Mouse (Mus musculus) naive thymus-derived CD4-positive, alpha-beta T cell, adult 2 months (primary cell): ENCODE measurements around the gene Rpp38.

Experiments used
- DNase-seq: peaks from one replicate; pipeline ENCODE4 v3.0.0-alpha.2; 2011; ENCODE audit warnings: low read depth

The Rpp38 gene

DNA sequence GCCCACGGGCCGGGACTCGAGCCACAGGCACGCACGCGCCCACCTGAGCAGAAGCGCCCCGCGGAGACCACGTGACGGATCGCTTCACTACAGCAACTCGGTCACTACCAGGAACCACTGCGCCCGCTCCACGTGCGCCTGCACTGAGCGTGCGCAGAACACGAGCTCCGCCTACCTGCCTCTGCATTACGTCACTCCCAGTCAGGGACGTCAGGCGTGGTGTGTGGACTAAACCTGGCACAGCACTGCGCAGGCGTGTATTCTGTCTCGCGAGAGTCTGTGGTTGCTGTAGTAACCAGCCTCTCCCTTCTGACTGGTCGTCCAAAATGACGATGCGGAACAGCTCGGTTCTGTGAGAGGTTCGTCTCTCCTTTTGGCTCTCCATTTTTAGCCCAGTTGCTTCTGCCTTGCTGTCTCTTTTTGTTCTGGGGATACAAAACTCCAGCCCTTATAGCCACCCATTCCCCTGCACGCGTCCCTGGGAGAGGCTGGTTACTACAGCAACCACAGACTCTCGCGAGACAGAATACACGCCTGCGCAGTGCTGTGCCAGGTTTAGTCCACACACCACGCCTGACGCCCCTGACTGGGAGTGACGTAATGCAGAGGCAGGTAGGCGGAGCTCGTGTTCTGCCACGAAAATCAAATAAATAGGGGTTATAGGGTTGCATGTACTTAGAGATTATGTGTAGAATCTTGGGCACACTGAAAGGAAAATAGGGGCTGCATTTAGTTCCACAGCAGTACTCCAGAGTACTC lies at the start of gene Rpp38:
Gene Rpp38, minus strand, starts transcription at position 160 of the 759 bp plus-strand sequence.
- peak; percentile 98 for DNase-seq

DNA sequence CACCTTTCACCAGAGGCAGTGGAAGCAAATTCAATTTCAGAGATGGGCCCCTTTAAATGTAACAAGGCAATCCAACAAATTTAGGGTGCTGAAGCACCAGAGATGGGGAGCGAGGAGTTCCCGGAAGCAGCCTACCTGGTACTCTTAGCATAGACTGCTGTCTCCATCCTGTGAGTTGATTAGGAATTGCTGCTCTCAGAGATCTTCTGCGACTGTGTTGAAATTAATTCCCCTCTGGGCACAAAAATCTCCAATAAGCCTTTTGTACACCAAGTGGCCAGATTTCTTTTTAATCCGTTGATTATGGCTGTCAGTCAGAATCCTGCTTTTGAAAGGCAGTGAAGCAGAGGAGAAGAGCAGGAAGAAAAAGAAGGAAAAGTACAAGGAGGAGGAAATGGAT lies 32.7 kb upstream of the Rpp38 start:
- no peak for DNase-seq

DNA sequence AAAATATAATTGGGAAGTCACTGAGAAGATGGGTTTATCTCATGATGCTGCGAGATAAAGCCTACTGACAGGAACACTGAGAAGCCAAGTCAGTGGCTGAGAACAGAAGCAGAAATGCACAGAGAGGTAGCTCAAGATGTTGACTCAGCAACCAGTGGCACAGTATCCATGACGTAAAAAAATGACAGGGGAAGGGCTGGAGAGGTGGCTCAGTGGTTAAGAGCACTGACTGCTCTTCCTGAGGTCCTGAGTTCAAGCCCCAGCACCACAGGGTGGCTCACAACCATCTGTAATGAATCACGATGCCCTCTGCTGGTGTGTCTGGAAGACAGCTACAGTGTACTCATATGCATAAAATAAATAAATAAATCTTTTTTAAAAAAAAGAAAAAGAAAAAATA lies 28.6 kb upstream of the Rpp38 start:
- DNase-seq: no peak

DNA sequence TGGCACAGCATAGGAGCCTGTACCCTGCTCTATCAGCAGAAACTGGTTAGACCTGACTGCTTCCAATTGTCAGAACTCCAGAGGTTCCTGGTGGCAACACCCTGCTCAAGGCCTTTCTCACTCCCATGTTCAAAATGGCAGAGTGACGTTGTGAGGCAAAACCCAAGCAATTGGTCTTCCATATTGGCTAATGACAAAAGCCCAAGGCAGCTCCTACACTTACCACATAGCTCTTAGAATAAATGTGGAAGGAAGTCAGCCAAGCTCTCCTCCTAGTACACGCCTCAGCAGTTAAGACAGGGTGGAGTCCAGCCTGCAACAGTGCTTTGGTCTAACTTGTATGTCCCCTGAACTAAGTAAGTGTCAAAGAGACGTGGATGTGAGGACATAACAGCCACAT lies 25.4 kb upstream of the Rpp38 start:
- no peak for DNase-seq

DNA sequence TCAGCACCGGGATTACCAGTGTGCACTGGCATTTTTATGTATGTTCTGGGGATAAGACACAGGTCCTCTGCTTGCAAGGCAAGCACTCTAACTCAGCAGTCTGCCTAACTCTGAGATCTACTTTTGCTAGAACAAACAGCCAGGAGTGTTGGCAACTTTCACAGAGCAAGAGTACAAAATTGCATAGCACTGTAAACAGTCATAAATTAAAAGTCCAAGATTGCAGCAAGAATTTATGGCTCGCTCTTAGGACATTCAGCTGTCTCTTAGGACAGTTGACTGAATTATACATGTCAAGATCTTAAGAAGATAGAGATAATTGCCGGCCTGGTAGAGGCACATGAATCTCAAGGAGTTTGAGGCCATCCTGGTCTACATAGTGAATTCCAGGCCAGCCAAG lies 23.9 kb upstream of the Rpp38 start:
- no peak for DNase-seq

DNA sequence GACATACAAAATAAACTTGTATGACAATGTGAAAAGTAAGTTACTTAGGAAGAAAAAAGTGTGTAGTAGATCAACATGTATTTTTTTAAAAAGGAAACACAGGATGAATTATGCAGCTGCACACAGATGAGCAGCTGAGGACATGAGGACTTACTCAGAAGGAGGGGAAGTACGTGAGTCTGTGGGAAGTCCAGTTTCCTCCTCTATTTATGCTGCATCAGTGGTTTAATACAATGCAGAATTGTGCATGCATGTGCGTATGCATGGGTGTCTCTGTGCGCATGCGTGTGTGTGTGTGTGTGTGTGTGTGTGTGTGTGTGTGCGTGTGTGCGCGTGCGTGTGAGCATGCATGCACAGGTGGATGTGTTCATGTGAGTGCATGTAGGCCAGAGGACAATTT lies 23.4 kb upstream of the Rpp38 start:
- no peak for DNase-seq

DNA sequence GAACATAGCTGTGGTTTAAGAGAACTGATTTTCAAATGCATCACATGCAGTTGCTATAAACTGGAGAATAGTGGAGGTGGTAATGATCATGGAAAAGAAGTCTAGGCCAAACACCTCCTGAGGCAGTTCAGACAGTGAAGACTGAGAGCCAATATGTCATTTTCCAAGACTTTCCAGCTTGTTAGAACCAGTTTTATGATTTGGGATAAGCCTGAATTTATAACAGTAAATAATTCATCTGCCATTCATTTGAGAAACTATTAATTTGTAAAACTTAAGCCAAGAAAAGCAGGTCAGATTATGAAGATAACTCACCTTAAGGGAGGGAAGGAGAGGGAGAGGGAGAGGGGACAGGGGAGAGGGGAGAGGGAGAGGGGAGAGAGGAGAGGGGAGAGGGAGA lies 20.7 kb upstream of the Rpp38 start:
- DNase-seq: no peak

DNA sequence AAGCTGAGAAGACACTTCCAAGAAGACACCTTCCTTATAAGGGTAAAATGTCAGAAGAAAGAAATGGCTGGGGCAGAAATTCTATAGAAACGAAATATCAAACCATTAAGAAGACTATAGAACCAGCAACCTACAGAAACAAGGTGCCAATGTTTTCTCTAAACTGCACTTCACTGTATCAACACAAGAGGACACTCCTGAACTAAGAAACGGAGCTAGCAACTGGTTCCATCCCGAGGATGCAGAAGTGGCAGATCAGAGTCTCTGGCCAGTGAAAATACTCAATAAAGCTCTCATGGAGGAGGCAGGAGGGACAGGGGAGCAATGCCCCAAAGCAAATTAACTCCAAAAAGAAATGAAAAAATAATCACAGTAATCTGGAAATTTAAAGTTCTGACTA lies 16.5 kb upstream of the Rpp38 start:
- peak; percentile 42 for DNase-seq

DNA sequence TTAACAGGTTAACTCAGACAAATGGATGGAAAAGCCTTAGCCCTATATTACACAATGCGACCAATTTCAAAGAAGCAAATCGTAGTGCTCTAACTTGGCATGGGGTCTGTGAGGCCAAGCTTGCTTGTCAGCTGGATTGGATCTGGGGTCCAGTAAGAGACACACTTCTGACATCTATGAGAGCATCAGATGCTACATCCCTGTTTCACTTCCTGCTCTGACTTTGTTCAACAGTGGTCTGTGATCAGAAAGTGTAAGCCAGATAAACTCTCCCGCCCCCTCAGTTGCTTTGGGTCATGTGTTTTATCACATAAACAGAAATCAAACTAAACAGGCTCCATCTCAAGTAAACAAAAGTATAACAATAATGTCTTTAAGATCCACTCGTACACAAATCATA lies 16.0 kb upstream of the Rpp38 start:
- DNase-seq: no peak

DNA sequence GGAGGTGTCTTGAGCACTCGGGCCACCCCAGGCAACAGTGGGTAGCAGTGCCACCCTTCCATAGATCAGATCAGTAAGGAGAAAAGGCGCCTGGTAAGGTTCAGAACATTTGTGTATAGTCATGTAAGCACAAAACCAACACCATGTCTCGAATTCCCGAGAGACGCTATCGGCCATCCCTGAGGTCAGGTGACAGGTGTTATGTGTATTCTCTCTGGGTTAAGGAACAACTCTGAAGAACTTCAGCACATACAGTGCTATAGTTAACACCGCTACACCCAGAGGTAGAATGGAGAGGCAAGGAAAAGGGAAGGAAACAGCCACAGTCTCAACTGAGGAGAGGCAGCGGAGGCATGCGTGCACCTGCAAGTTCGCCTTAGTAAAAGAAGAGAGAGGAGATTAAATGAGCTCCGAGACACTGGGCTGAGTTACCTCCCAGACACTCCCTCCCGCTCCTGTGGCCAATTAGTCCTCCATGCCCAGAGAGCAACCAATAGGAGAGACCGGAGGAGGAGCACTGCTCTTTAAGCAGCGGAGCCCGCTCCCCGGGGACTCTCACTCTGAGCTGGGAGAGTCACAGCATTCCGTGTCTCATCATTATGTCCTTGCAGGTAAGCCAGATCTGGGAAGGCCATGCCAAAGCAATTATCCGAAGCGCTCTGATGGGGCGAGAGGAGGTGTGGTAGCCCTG lies 3.3 kb upstream of the Rpp38 start, which contains the start of gene Acbd7:
Gene Acbd7, plus strand, starts transcription at position 558 of the 691 bp plus-strand sequence.
- DNase-seq: peak; percentile 72

DNA sequence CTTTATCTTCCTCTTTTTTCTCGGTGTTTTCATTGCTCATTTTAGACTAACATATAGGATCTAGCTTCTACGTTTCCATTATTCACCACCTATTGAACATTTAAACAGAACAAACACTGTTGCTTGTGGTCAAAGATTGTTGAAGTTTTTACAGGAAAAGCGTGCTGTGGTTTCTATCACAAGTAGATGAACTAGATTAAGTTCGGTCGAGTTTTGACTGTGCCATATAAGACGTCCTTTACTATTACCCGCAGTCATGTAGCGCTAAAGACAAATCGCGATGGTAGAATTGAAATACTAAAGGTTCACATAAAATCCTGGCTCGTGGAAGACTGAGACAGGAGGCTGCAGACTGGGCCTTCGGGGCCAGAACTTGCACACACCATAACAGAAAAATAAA lies 1.3 kb upstream of the Rpp38 start:
- peak; percentile 40 for DNase-seq

DNA sequence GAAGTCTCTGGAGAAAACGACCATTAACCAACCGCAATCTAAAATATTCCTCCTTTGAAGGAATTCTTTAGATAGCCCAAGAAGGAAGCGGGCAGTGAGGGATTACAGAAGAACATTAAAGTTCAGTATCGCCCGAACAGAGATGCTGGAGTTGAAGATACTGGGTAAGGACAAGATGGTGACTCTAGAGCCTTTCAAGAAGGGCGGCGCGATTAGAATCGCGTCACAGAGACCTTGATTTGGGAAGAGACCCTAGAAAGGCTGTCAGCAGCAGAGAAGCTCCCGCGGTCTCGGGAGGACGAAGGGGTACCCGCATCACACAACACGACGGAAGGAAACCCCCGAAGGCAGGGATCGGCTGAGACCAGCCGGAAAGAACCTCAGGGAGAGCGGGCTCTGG lies 387 bp downstream of the Rpp38 start:
- no peak for DNase-seq

DNA sequence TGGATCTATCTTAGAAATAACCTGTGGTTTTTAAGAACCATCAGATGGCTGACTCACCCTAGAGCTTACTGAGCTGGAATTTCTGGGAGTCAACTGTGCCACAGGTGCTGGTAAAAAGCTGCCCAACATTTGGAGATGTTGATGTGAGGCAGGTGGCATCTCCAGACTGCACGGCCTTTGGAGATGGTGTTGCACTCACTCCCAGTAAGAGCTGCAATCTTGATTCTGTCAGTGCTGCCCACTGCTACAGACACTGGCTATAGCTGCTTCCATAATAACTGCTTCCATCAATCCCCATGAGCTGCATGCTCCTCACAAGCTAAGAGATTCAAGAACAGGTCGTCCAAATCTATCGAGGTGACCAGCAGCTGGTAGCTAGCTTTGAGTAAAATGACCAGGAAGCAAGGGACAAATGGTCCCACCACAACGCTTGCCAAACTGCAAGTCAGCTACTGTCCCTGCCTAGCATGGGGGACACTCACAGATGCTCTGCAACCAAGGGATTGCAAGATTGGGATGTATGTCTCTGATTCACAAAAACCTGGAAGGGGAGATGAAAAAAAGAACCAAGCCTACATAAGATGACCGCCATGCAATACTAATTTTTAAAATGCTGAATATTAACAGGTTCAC lies 1.3 kb downstream of the Rpp38 start:
- peak; percentile 9 for DNase-seq

DNA sequence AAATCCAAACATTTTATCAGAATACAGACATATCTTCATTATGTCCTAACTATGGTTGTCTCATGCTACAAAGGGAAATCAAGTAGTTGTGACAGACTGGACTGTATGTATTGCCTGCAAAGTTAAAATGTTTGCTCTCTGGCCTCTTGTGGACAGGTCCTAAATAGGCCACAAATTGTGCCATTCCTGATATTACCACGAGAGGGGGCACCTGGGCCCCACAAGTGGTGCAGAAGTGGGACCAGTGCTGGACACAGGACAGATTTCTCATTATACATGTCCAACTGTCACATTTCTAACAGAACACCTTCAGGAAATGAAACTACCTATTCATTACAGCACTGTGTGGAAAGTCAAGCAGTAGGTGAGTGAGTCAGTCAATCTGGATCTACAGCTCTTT lies 5.1 kb downstream of the Rpp38 start:
- peak; percentile 29 for DNase-seq

DNA sequence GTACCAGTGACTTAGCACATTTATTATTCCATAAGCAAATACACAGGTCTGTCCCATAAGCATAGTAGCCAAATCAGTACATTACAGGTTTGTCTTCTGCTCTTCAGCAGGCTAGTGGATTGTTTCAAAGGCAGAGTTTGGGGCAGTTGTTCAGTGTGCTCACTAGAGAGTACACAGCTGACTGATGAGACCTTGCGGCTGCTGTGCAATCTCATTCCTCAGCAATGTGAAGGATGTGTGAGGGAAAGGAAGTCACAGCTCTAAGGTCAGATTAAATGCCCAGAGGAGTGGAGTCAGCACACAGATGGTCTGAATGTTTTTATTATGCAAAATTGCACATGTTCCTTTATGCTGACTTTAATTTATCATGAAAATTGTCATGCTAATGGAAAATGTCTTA lies 5.9 kb downstream of the Rpp38 start:
- no peak for DNase-seq

DNA sequence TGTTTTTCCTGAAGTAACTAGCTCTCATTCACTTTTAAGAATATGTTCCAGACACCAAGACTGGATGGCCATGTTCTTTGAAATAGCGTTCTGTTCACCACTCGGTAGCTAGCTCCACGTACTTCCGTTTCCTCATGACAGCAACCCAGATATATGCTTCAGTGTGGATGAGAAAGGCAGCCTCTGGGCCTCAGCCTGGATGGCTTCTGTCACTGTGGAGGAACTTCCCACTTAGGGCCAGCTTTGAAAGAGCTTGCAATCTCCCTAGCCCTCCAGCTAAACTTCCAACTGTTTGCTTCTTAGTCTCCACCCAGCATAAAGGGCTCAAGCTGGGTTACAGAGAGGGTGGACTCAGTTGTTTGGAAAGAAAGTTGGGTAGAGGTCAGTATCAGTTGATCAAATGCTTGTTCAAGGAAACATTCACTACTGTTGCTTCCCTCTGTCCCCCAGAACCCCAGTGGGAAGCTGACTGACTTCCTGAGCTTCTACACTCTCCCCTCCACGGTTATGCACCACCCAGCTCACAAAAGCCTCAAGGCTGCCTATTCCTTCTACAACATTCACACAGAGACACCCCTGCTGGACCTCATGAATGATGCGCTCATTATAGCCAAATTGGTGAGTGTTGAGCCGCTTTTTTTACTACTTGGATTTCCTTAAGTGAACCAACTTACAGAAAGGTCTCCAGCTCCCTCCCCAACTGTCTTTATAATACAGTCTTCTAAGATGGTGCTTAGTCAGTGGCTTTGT lies 7.9 kb downstream of the Rpp38 start:
- no peak for DNase-seq

DNA sequence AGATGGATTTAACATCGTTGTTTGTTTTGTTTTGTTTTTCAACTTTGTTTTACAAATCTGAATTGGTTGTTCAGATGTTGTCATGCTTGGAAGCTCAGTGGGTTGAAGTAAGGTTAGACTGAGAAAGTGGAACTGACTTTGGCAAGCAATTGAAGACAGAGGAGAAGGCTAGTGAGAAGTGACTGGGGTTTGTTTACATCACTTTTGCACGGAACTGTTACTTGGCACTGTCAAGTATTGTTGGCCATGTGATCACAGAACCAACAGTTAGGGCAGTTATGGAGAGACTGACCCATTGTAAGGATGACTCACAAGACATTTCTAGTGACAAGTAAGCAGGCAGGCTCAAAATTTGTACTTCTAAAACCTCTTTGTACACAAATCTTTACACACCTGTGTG lies 9.3 kb downstream of the Rpp38 start:
- DNase-seq: no peak

DNA sequence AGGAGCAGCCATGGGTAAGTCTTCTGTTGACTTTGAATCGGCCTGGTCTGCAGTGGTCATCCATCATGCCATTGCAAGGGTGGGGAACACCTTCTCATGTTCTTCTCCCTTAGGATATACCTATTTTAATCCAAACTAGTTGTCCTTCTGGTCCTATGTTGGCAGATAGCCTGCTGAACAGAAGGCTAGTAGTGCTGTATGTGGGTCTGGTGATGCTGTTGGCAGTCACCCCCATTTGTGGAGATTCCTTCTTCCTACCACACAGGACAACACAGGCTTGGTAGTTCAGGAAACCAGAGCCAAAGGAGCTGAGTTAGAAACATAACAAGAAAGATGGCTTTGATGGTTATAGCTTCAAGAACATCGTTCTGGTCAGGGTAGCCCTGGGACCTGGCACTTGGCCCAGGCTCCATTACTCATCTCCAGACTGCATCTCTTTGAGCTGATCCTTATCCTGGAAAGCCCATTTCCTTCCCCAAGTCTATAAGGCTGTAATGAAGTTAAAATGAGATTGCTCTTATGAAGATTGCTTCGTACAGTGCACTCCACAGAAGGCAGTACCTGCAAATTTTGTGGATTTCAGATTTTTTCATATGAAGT lies 26.9 kb downstream of the Rpp38 start:
- no peak for DNase-seq

DNA sequence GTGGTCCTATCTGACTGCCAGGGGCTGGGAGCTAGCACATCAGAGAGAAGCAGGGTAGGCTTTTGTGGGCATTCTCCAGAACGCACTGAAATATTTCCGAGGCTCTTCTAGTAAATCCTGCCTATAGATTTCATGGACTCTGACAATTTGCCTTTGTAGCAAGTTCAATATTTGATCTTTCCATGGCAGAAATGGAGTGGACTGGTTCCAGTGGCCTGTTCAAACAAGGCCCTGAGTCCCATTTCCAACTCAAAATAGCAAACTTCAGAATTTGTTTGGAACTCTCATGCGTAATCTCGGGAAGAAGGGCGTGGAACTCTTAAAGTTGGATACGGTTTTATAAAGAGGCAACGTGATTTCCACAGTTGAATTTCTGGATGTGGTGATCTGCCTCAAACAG lies 36.6 kb downstream of the Rpp38 start:
- no peak for DNase-seq

DNA sequence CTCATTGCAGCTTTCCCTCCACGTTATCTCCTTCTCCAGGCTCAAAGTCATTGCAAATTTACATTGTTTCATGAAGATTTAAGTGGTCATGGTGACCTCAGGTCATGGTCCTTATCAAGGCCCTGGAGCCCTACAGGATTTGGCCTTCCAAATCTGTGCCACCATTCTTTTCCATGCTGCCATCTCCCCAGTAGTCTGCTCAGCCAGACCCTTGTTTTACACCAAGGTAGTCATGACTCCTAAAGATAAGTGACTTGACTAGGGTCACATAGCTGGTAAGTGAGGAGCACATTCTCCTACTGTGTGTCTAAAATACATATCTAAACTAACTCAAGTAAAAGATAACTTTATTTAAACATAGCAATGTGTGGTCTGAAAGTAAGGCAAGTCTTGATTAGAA lies 40.3 kb downstream of the Rpp38 start:
- no peak for DNase-seq

DNA sequence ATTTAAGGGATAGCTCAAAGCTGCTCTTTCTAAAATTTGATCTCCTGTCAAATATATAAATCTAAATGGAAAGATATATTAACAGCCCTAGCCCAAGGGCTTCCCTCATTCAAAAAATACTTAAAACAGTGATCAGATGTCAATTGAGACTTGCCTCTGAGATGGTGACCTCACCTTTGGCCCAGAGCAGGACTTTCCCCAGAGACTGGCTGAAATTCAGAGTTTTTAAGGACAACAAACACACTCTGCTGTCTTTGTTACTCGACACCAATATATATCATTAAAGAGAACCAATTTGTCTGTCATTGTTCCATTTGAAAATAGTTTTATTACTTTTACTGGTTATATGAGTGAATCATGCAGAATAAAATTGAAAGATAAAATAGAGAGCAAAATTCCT lies 42.9 kb downstream of the Rpp38 start:
- DNase-seq: no peak

DNA sequence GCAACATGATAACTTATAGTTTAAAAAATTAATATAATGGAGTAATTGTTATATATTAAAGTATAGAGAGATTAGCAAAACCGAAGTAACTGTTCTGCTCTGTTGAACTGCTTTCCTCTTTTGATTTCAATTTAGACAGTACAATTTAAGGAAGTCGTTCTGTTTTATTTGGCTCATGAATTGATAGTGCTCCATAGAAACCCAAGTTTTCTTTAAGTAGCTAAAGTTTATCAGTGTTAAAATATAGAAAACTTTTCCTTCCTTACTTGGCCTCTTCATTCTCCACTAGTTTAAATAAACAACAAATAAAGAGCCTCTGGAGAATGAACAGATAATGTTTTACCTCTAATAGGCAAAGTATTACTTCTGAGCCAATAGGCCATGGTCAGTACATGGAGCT lies 46.2 kb downstream of the Rpp38 start:
- DNase-seq: no peak
